Mouse (Mus musculus) midbrain, postnatal 0 days (tissue): ENCODE measurements around the gene Lypd6. TPM values are rescaled to one million over a fixed set of nuclear protein-coding genes. Genes with fewer than 3 reads are reported as not detected.

Experiments
- ATAC-seq: fragments of 200-750 bp; cut with Nextera tagmentation; 2 replicates; pipeline ENCODE4 v1.8.0; 2017; ENCODE audit warnings: moderate number of reproducible peaks, mild to moderate bottlenecking, moderate TSS enrichment, moderate library complexity; ENCODE audit not compliant: low FRiP score
- DNase-seq: peaks from one replicate; pipeline ENCODE4 v3.0.0-alpha.2; 2015; ENCODE audit warnings: low spot score
- H3K27ac ChIP-seq: fragments of 300-500 bp; sonication (generic); 2 replicates; pipeline ENCODE4 v1.5.1; 2014; ENCODE audit warnings: low read depth, mild to moderate bottlenecking, low read length, mixed read lengths
- H3K27me3 ChIP-seq: fragments of 300-500 bp; sonication (generic); 2 replicates; pipeline ENCODE4 v1.6.1; 2014; ENCODE audit warnings: low read length, control low read depth, mixed read lengths; ENCODE audit not compliant: insufficient read depth
- H3K36me3 ChIP-seq: fragments of 300-500 bp; sonication (generic); 2 replicates; pipeline ENCODE4 v1.6.1; 2014; ENCODE audit warnings: low read length, control low read depth, mixed read lengths; ENCODE audit not compliant: insufficient read depth
- H3K4me1 ChIP-seq: fragments of 300-500 bp; sonication (generic); 2 replicates; pipeline ENCODE4 v1.6.1; 2014; ENCODE audit warnings: mild to moderate bottlenecking, control low read depth, antibody characterized with exemption, low read length, mixed read lengths; ENCODE audit not compliant: insufficient read depth
- H3K4me2 ChIP-seq: fragments of 300-500 bp; sonication (generic); 2 replicates; pipeline ENCODE4 v1.6.1; 2014; ENCODE audit warnings: low read depth, mild to moderate bottlenecking, low read length, mixed read lengths; ENCODE audit not compliant: poor library complexity, severe bottlenecking
- H3K4me3 ChIP-seq: fragments of 300-500 bp; sonication (generic); 2 replicates; pipeline ENCODE4 v1.5.1; 2014; ENCODE audit warnings: low read depth, mild to moderate bottlenecking, low read length, moderate library complexity
- H3K9ac ChIP-seq: fragments of 300-500 bp; sonication (generic); replicated peaks from 2 replicates; pipeline ENCODE4 v1.6.1; 2014; ENCODE audit warnings: mild to moderate bottlenecking, low read length, moderate library complexity, mixed read lengths; ENCODE audit not compliant: poor library complexity, severe bottlenecking
- H3K9me3 ChIP-seq: fragments of 300-500 bp; sonication (generic); 2 replicates; pipeline ENCODE4 v1.6.1; 2016; ENCODE audit warnings: low read length, control low read depth
- CTCF ChIP-seq: IDR thresholded peaks from 2 replicates; pipeline ENCODE4 v1.5.1; 2016; ENCODE audit warnings: antibody characterized with exemption, mild to moderate bottlenecking
- WGBS: fragments of 180-500 bp; shearing (Covaris S2); extraction: QIAGEN DNeasy Blood & Tissue Kit; methylation state at CpG from one replicate; pipeline ENCODE4 v1.1.7; 2014; 5-methylcytosine and 5-hydroxymethylcytosine counted together
- polyA plus RNA-seq: library from polyadenylated mRNA; unstranded; fragments of >200 nt; fragmentation: Nextera tagmentation; extraction: Ambion mirVana; gene quantifications from 2 replicates; pipeline ENCODE4 v1.2.1, GENCODE M21; 2015
- total RNA-seq: library from RNA; depleted of rRNA; stranded (reverse); fragments of >200 nt; gene quantifications from 2 replicates; pipeline ENCODE4 v1.2.3, GENCODE M21; 2014; rRNA removed

Lypd6 gene
- total and polyA plus RNA-seq, 2 experiments from 2014 or later, result 20.4 to 29.5 TPM

- DNase-seq, result no peak
These were observed 131.6 kb downstream of the Lypd6 start for GRCm38 (mm10) chr2:50197801-50198200.

DNA sequence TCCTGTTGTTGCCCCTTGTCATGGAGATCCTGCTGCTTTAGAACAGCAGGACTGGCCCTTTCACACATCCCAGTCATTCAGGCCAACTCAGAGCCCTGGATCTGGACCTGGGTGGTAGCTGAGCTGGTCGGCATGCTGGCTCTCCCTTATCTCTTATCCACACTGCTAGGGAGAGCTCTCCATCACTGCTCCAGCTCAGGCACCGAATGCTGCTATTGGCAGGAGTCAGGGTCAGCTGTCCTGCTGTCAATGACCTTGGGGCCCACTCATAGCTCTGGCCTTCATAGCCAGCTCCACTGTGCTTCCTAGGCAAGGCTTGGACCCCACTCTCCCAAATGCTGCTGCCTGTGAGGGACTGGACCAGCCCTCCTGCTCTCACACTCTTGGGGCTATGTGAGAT, 134.3 kb downstream of the Lypd6 start:
- Histone ChIP-seq H3K27me3 (no peaks in the 10 kb centered on the region), H3K4me2 (no peak overlapping the region), H3K36me3 (no peaks in the 10 kb centered on the region), H3K27ac (no peak overlapping the region), H3K9me3 (no peaks in the 10 kb centered on the region), H3K9ac (no peak overlapping the region), H3K4me3 (no peak overlapping the region), H3K4me1 (no peaks in the 10 kb centered on the region)
- ATAC-seq (no peak), DNase-seq (no peak)
- TF ChIP-seq CTCF, result no peak
- WGBS, result 78% methylated on average over 2 of the region's 2 CpGs

More at GRCm38 (mm10) chr2:50197801-50198200, 131.6 kb downstream of the Lypd6 start:
- Histone ChIP-seq H3K27me3 (no peaks in the 10 kb centered on the region), H3K4me3 (no peak overlapping the region), H3K9ac (no peak overlapping the region), H3K4me1 (no peaks in the 10 kb centered on the region), H3K36me3 (no peaks in the 10 kb centered on the region), H3K27ac (no peak overlapping the region), H3K4me2 (no peak overlapping the region), H3K9me3 (no peaks in the 10 kb centered on the region)
- WGBS, result 75% methylated on average over 4 of the region's 4 CpGs
- no peak for ATAC-seq
- no peak for TF ChIP-seq CTCF

DNA sequence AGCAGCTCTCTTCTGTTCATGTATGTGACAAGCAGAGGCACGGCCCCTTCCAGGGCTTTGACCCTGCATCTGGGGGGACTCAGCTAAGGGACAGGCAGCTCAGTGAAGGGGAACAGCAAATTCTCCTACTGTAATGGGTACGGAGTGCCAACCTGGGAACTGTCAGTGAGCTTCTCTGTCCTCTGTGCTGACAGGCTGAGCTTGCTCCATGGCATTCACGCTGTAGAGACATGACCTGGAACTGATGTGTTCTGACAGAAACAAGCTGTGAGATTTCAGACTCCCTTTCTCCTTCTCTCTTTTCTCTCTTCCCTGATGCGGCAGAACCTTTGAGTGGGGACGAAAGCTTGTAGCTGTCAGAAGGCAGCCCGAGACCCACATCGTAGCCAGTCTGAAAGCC, 154.3 kb downstream of the Lypd6 start:
- Histone ChIP-seq H3K27me3 (no peaks in the 10 kb centered on the region), H3K9ac (no peak overlapping the region), H3K4me1 (no peaks in the 10 kb centered on the region), H3K4me3 (no peak overlapping the region), H3K36me3 (no peaks in the 10 kb centered on the region), H3K9me3 (no peaks in the 10 kb centered on the region), H3K27ac (no peak overlapping the region), H3K4me2 (no peak overlapping the region)
- no peak for TF ChIP-seq CTCF
- 30% methylated on average over 7 of the region's 7 CpGs for WGBS
- DNase-seq, result peak; percentile 47
- ATAC-seq, result no peak

GRCm38 (mm10) chr2:50225019-50225418, 158.8 kb downstream of the Lypd6 start:
- Histone ChIP-seq H3K36me3 (no peaks in the 10 kb centered on the region), H3K4me1 (no peaks in the 10 kb centered on the region), H3K4me3 (no peak overlapping the region), H3K4me2 (no peak overlapping the region), H3K27me3 (no peaks in the 10 kb centered on the region), H3K9ac (no peak overlapping the region), H3K27ac (no peak overlapping the region), H3K9me3 (no peaks in the 10 kb centered on the region)
- ATAC-seq (no peak), DNase-seq (no peak)
- 82% methylated on average over 4 of the region's 4 CpGs for WGBS
- TF ChIP-seq CTCF, result no peak

DNA sequence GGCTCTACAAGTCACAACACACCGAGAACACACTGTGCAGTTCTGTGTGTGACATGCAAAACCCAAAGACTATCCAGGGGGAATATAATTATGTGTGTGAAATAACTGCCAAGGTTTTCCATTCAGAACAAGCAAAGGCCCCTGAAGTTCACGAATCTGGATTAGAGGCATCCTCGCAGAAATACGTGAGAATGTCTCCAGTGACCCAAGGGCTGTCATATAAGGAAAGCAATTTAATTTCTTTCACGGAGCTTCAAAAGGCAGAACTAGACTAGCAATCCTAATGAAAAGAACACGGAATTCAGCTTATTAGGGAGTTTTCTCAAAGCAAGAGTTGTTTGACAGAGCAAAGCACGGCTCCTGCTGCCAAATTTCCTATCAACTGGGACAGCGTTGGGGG, 167.3 kb downstream of the Lypd6 start:
- no peaks in the 10 kb centered on the region for H3K4me1 ChIP-seq
- no peaks in the 10 kb centered on the region for H3K36me3 ChIP-seq
- no peak overlapping the region for H3K4me2 ChIP-seq
- H3K9me3 ChIP-seq, result no peaks in the 10 kb centered on the region
- H3K9ac ChIP-seq, result no peak overlapping the region
- DNase-seq (peak; percentile 16), ATAC-seq (no peak)
- H3K27ac ChIP-seq, result no peak overlapping the region
- WGBS, result 26% methylated on average over 8 of the region's 8 CpGs
- no peaks in the 10 kb centered on the region for H3K27me3 ChIP-seq
- H3K4me3 ChIP-seq, result no peak overlapping the region
- TF ChIP-seq CTCF, result no peak

Other genes starting within 250 kb of the Lypd6 start
- gene Mmadhc, start 230.4 kb downstream of the Lypd6 start, total RNA-seq, result 56.8 and 58.0 TPM in 2 replicates
- gene Mmadhc, start 230.4 kb downstream of the Lypd6 start, polyA plus RNA-seq, result 126 and 130 TPM in 2 replicates